In genomic region chr10:115127907-115128306, GRCm38 (mm10) we compare ENCODE assay signal across 39 mouse cellular contexts. TPM values are rescaled to one million over a fixed set of nuclear protein-coding genes. Genes with fewer than 3 reads are reported as not detected.
"Had no signal": no experiment of that assay in that cellular context is flagged by ENCODE, and none has a peak within 500 bp of the region (broad histone marks: within the 10 kb centered on the region; RNA-seq: fewer than 3 reads in every experiment).

No protein-coding gene starts in this region.

- DNase-seq: left cerebral cortex, postnatal 4 days; liver; liver, embryonic 13.5 days; liver, postnatal 0 days; lung, adult 18-20 months; lung, adult 2 months; lung, postnatal 10 days; lung, postnatal 14 days; lung, postnatal 36 days; lung, postnatal 4 days; midbrain, embryonic 14.5 days had no signal

- H3K36me3 ChIP-seq: limb, embryonic 10.5 days; limb, embryonic 12.5 days; limb, embryonic 13.5 days; limb, embryonic 15.5 days; liver, embryonic 12.5 days; liver, embryonic 13.5 days; liver, embryonic 15.5 days; lung, embryonic 15.5 days; midbrain, embryonic 10.5 days; midbrain, embryonic 12.5 days; midbrain, embryonic 13.5 days; midbrain, embryonic 15.5 days; neural tube, embryonic 12.5 days; neural tube, embryonic 13.5 days had no signal

- ATAC-seq: liver, embryonic 12.5 days; liver, postnatal 0 days; lung, postnatal 0 days; midbrain, embryonic 13.5 days; midbrain, embryonic 15.5 days; midbrain, embryonic 16.5 days had no signal

- H3K4me1 ChIP-seq: limb, embryonic 10.5 days; limb, embryonic 12.5 days; limb, embryonic 15.5 days; liver, embryonic 12.5 days; liver, embryonic 13.5 days; liver, embryonic 15.5 days; megakaryocyte, embryonic 14.5 days had no signal

- H3K4me2 ChIP-seq: limb, embryonic 12.5 days; limb, embryonic 13.5 days; limb, embryonic 15.5 days; liver, embryonic 11.5 days; liver, embryonic 12.5 days; liver, embryonic 13.5 days; liver, embryonic 15.5 days; lung, embryonic 14.5 days; lung, embryonic 15.5 days; midbrain, embryonic 11.5 days; midbrain, embryonic 12.5 days; midbrain, embryonic 13.5 days; midbrain, embryonic 15.5 days; neural tube, embryonic 12.5 days; neural tube, embryonic 13.5 days had no signal

- H3K27me3 ChIP-seq: limb, embryonic 12.5 days; limb, embryonic 13.5 days; limb, embryonic 15.5 days; liver, embryonic 12.5 days; liver, embryonic 13.5 days; liver, embryonic 15.5 days; lung, embryonic 15.5 days; megakaryocyte, embryonic 14.5 days; midbrain, embryonic 12.5 days; midbrain, embryonic 13.5 days; midbrain, embryonic 15.5 days; neural tube, embryonic 12.5 days; neural tube, embryonic 13.5 days had no signal

- H3K9me3 ChIP-seq: limb, embryonic 10.5 days; limb, embryonic 12.5 days; limb, embryonic 13.5 days; limb, embryonic 15.5 days; liver, embryonic 13.5 days; liver, embryonic 15.5 days; lung, embryonic 15.5 days; midbrain, embryonic 10.5 days; midbrain, embryonic 12.5 days; midbrain, embryonic 13.5 days; midbrain, embryonic 15.5 days; neural tube, embryonic 12.5 days; neural tube, embryonic 13.5 days had no signal

- H3K27ac ChIP-seq: limb, embryonic 10.5 days; limb, embryonic 12.5 days; limb, embryonic 13.5 days; limb, embryonic 15.5 days; liver, embryonic 12.5 days; liver, embryonic 13.5 days; liver, embryonic 14.5 days; liver, embryonic 15.5 days; lung, embryonic 15.5 days; macrophage; midbrain, embryonic 10.5 days; midbrain, embryonic 12.5 days; midbrain, embryonic 13.5 days; midbrain, embryonic 15.5 days; neural tube, embryonic 12.5 days; neural tube, embryonic 13.5 days had no signal

- H3K9ac ChIP-seq: limb, embryonic 12.5 days; limb, embryonic 13.5 days; limb, embryonic 15.5 days; liver, embryonic 12.5 days; liver, embryonic 13.5 days; liver, embryonic 14.5 days; liver, embryonic 15.5 days; liver, postnatal 0 days; lung, embryonic 14.5 days; lung, embryonic 15.5 days; midbrain, embryonic 12.5 days; midbrain, embryonic 13.5 days; midbrain, embryonic 15.5 days; neural tube, embryonic 12.5 days; neural tube, embryonic 13.5 days had no signal

- H3K4me3 ChIP-seq: limb, embryonic 10.5 days; limb, embryonic 12.5 days; limb, embryonic 13.5 days; limb, embryonic 15.5 days; liver, embryonic 12.5 days; liver, embryonic 13.5 days; liver, embryonic 15.5 days; lung, embryonic 15.5 days; megakaryocyte, embryonic 14.5 days; midbrain, embryonic 10.5 days; midbrain, embryonic 12.5 days; midbrain, embryonic 13.5 days; midbrain, embryonic 15.5 days; neural tube, embryonic 12.5 days; neural tube, embryonic 13.5 days had no signal

RNA-seq across cellular contexts. Expression of gene Tph2, which starts 56.9 kb away (rescaled TPM):
- total RNA-seq: liver, adult 2 months; megakaryocyte progenitor cell, adult 5-6 weeks; megakaryocyte, adult 5-6 weeks; megakaryocyte-erythroid progenitor cell, adult 5-6 weeks; monocyte, adult 5-6 weeks had no signal
- polyA plus RNA-seq: limb, embryonic 10.5 days; limb, embryonic 12.5 days; liver, adult 2 months; liver, embryonic 11.5 days; liver, embryonic 12.5 days; liver, embryonic 13.5 days; liver, embryonic 14.5 days; liver, embryonic 15.5 days; liver, embryonic 16.5 days; liver, postnatal 0 days; lung, adult 2 months; lung, embryonic 16.5 days; macrophage had no signal
